Mouse (Mus musculus) kidney, postnatal 10 days (tissue): ENCODE measurements around the gene Sema4f.
A peak's percentile ranks its signal among the peaks of the same experiment; 100 is the strongest.

Experiments
- DNase-seq: peaks from one replicate; pipeline ENCODE4 v3.0.0; 2021; ENCODE audit warnings: mixed read lengths

Sema4f gene

GRCm38 (mm10) chr6:82913336-82914247, 26.0 kb downstream of the Sema4f start:
- peak; percentile 26 for DNase-seq

DNA sequence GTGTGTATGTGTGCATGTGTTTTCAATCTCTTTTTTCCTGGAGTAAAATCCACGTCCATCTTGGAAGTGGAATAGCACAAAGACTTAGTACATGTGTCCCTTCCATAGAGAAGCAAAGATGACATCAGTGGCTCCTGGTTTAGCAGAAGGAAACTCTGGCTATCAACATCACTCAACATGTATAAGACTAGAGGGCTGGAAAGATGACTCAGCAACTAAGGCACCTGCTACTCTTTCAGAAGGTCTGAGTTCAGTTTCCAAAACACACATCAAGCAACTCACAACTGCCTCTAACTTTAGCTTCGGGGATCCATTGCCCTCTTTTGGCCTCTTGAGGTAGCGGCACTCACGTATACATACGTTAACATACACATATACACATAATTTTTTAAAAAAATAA, 28.3 kb downstream of the Sema4f start:
- DNase-seq: no peak

DNA sequence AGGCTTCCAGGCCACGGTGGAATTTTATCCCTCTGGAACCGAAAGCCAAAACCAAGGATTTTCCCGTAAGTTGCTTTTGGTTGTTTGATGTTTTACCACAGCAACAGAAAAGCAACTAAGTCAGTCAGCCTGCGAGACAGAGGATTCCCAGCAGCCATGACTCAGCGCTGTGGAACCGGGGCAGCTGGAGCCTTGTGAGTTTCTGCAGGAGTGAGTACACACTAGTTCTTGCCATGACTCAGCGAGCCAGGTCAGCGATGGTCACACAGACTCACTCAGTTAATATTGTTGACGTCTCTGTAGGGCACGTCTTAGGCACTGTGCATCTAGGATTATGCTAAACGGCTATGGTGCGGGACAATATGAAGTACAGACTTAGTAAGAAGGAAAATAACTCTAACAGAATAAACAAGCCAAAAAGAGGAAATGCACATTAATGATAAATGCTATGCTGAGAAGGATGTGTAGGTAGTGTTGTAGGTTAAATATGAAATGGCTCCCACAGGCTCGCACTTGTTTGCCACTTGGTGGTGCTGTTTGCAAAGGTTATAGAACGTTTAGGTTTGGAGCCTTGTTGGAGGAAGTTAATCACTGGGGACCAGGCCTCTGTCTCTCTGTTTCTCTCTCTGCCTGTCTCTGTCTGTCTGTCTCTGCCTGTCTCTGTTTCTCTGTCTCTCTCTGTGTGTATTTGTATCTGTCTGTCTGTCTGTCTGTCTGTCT, 30.3 kb downstream of the Sema4f start:
- peak; percentile 35 for DNase-seq

- DNase-seq: no peak
Observed at GRCm38 (mm10) chr6:82908034-82908433, 31.5 kb downstream of the Sema4f start.

GRCm38 (mm10) chr6:82906985-82907384, 32.6 kb downstream of the Sema4f start:
- DNase-seq: no peak

- DNase-seq: no peak
Observed at GRCm38 (mm10) chr6:82902559-82902958, 37.0 kb downstream of the Sema4f start.

- no peak for DNase-seq
Observed at GRCm38 (mm10) chr6:82898745-82899144, 40.8 kb downstream of the Sema4f start.

DNA sequence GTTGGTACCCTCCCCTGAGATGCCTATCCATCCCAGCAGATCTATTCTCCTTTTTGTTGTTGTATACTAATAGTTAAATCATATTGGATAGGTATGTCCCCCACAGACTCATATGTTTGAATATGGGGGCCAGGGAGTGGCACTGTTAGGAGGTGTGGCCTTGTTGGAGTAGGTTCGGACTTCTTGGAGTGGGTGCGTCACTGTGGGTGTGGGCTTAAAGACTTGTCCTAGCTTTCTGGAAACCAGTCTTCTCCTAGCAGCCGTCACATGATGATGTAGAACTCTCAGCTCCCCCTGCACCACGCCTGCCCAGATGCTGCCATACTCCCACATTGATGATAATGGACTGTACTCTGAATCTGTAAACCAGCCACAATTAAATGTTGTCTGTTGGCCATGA, 41.3 kb downstream of the Sema4f start:
- DNase-seq: no peak

- DNase-seq: no peak
Observed at GRCm38 (mm10) chr6:82897311-82897710, 42.3 kb downstream of the Sema4f start.

DNA sequence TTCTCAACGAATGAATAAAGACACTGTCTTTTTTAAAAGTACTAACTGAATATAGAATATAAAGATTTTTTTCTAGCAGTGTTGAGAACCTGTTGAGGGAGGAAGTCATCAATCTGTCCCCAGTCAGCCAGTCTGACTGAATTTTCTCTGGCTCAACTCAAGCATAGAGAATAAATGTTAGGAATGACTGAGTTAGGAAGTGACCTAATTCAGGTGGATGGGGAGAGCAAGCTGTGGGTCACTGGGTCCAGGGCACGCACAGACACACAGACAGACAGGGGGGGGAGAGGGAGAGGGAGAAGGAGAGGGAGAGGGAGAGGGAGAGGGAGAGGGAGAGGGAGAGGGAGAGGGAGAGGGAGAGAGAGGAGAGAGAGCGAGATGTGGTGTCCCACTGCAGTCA, 46.2 kb downstream of the Sema4f start:
- no peak for DNase-seq

DNA sequence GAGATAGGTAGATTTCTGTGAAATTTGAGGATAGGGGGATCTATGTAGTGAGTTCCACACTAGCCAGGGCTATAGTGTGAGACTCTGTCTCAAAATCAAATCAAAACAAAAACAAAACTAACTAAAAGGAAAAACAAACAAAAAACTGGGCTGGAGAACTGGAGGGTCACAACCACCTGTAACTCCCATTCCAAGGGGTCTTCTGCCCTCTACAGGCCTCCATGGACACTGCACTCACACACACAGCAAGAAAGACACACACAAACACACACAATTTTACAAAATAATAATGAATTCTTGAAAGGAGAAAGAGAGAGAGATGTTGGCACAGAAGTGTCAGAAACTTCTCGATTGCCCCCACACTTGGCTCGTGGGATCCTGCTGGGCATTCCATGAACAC, 47.0 kb downstream of the Sema4f start:
- DNase-seq: peak; percentile 54

DNA sequence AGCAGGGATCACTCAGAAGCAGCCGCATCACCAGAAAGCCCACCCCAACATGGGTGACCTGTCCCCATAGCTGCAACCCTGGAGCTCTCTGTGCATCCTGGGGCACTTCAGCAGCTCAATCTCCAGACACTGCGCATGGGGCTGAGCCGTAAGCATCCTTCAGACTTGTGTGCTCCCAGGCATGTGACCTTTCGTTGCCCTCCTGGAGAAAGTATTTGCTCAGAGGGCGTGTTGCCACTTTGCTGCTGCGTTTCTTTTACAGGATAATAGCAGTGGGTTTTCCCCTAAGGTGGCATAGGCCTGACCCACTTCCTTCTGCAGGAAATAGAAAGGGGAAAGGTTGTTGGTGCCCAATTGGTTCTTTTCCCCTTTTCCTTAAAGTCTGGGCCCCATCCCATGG, 48.1 kb downstream of the Sema4f start:
- no peak for DNase-seq

DNA sequence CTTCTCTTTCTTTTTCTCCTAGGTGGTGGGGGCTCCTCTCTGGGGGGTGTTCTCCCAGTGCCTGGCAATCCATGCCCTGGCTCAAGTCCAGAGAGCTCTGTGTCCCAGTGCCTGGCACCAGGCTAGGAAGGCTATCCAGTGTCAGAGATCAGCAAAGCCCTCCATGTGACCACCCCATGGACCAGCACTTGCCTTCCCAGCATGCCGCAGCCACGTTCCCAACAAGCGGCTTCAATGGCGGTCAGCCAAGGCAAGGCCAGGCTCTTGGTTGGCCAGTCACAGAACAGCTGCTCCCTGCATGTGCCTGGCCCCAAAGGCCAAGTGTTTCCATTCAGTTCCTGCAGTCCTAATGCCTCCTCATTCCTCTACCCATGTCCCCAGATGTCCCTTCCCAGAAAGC, 53.2 kb downstream of the Sema4f start:
- peak; percentile 42 for DNase-seq

- DNase-seq: no peak
Observed at GRCm38 (mm10) chr6:82885909-82886308, 53.7 kb downstream of the Sema4f start.

DNA sequence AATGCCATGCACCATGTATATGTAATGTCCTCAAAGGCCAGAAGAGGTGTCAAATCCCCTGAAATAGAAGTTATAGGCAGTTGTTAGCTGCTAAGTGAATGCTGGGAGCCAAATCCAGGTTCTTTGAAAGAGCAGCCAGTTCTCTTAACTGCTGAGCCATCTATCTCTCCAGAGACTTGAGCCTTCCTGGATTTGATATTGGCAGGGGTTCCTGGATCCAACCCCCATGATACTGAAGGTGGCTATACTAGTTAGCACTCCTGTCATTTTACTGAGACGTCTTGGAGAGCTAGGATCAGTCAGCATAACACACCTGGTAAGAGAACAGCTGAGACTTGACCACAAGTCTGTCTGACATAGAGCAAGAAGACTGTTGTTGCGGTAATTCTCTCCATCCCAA, 54.1 kb downstream of the Sema4f start:
- DNase-seq: no peak

GRCm38 (mm10) chr6:82884570-82884969, 55.0 kb downstream of the Sema4f start:
- no peak for DNase-seq

DNA sequence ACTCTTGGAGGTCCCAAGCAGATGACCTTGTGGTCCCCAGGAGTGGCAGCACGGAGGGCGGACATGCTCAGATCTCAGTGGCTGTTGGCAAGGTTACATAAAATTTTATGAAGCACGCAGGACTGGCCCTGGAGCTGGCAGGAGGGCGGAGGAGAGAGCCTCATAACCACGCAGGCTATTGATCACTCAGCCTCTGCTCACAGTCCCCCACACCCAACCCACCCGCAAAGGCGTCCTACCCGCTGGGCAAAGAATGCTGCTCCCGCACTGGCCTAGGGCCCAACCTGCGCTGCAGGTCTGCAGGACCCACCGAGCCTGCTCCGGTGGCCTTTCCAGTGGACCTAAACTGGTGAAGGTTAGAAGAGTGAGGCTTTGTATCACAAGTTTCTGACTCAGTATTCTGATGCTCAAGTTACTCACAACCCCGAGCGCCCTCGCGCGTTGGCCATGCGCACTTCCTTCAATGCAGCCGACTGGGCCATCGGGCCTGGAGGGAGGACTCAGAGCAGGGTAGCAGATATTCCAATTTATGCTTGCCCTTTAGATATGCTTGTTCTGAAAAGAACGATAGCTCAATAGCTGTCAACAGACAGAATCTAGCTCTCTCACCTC, 58.0 kb downstream of the Sema4f start:
- DNase-seq: peak; percentile 74

- DNase-seq: peak; percentile 49
Observed at GRCm38 (mm10) chr6:82880807-82881206, 58.8 kb downstream of the Sema4f start.

DNA sequence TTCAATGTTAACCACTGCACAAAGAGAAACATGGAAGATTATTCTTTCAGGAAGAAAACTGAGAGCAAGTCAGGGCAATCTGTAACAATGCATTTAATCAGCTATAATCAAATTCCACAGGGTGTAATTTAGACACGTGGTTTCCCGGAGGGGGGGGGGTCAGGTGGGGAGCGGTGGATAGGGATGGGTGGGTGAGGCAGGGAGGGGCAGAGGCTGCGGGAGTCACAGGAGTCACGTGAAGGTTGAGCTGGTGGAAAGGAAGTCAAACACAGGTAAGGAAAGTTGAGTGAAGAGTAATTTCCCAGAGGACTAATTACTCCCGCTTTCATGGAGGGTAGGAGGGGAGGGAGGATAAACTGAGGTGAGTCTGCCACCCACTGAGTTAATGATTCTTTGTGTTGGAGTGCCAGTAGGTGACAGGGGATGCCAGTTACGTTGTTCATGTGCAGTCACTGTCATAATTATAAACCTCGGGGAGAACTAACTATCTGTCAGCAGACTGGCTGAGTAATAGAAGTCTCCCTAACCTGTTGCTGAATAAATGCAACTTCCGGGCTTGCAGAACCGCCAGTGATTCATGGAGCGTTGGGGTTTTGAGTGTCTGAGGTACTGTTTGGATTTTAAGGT, 60.0 kb downstream of the Sema4f start:
- DNase-seq: peak; percentile 28

GRCm38 (mm10) chr6:82875509-82875935, 64.0 kb downstream of the Sema4f start:
- DNase-seq: no peak

GRCm38 (mm10) chr6:82872332-82872707, 67.2 kb downstream of the Sema4f start:
- no peak for DNase-seq

- DNase-seq: no peak
Observed at GRCm38 (mm10) chr6:82871632-82872331, 67.8 kb downstream of the Sema4f start.

DNA sequence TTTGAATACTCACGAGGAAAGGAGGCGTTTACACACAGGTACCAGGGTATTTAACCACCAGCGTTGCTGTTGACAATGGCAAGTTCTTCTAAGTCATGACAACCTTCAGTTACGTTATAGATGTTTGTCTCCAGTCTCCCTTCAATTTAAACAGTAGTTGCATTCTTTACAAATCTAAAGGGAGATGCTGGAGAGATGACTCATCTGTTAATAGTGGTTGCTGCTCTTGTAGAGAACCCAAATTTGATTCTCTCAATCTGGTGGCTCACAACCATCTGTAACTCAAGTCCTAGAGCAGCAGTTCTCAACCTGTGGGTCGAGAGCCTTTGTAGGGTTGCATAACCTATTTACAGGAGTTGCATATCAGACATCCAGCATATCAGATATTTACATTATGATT, 71.1 kb downstream of the Sema4f start:
- DNase-seq: no peak
